Mouse (Mus musculus): ENCODE measurements around the gene Nos1ap.

GRCm38 (mm10) chr1:170623432-170623831 is 33.8 kb upstream of the Nos1ap start:
- TF ChIP-seq POLR2A (IDR thresholded peaks at IDR 0.05; ENCODE audit: borderline replicate concordance, low read depth, low read length) (no peak), CTCF (IDR thresholded peaks at IDR 0.05; ENCODE audit: low read depth, low read length) (no peak)
